Mouse (Mus musculus) G1E (cell line): ENCODE results near the gene Hsp90ab1.

Experiments used
- CTCF ChIP-seq: IDR thresholded peaks from 2 replicates; pipeline ENCODE4 v1.5.1; 2012; ENCODE audit warnings: low read depth, low read length, inconsistent platforms, mixed read lengths
- TAL1 ChIP-seq: conservative IDR thresholded peaks from 2 replicates; pipeline ENCODE4 v1.6.1; 2012; ENCODE audit warnings: low read depth, low read length, inconsistent platforms, mixed read lengths

GRCm38 (mm10) chr17:45547461-45548190 is 25.4 kb downstream of the Hsp90ab1 start:
- TF ChIP-seq CTCF: no peak
- no peak for TF ChIP-seq TAL1
